Mouse (Mus musculus): ENCODE results near the gene Cluh. TPM values are rescaled to one million over a fixed set of nuclear protein-coding genes. Genes with fewer than 3 reads are reported as not detected.

Gene Cluh
- polyA plus RNA-seq, 1 experiment: 34.1 TPM

DNA sequence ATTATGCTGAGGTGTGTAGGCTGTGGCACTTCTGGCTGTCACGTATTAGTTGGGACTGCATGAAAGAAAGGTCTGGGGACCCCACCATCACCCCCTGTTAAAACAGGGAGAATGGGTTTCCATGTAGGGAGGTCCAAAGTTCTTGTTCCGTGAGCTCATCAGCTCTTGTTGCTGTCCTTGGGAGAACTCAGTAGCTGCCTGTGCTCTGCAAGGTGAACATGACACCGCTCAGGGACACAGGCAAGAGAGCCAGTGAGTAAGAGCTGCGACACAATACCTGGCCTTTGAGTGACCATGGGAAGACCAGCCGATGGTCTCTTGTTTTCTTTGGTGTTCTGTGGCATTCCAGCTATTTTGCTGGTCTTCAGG, 17.0 kb downstream of the Cluh start:
- TF ChIP-seq POLR2A (IDR thresholded peaks at IDR 0.05; ENCODE audit: borderline replicate concordance, extremely low read depth, insufficient read depth, insufficient read length, poor library complexity, severe bottlenecking) (no peak), CTCF (IDR thresholded peaks at IDR 0.05; ENCODE audit: borderline replicate concordance, extremely low read depth, insufficient read depth, insufficient read length) (no peak)
- DNase-seq (ENCODE audit: low read depth): no peak

DNA sequence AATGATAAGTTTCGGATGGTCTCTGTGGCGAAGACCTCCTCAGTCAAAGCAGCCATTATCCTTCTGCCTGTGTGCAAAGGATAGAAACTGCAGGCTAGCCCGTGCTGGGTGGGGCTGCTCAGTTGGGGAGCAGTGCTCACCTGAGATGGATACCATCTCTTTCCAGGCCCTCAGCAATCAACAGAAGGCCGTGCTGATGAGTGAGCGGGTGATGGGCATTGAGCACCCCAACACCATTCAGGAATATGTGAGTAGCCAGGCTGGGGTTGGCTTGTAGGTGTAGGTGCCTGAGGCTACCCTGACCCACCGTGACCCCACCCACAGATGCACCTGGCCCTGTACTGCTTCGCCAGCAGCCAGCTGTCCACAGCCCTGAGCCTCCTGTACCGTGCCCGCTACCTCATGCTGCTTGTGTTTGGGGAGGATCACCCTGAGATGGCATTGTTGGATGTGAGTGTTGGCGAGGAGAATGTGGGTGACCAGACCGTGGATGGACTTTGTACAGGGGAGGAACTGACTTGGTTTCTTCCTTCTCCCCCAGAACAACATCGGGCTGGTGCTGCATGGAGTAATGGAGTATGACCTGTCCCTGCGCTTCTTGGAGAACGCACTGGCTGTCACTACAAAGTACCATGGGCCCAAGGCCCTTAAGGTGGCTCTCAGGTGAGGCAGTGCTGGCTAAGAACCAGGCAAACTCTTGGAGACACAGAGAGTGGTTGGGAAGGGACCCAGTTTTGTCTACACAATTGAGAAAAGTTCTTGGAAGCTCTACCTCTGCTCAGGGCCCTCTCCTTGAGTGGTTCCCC, 17.7 kb downstream of the Cluh start:
- no peak for DNase-seq (ENCODE audit: low read depth)
- TF ChIP-seq CTCF (IDR thresholded peaks at IDR 0.05; ENCODE audit: borderline replicate concordance, extremely low read depth, insufficient read depth, insufficient read length) (no peak), POLR2A (IDR thresholded peaks at IDR 0.05; ENCODE audit: borderline replicate concordance, extremely low read depth, insufficient read depth, insufficient read length, poor library complexity, severe bottlenecking) (no peak)

DNA sequence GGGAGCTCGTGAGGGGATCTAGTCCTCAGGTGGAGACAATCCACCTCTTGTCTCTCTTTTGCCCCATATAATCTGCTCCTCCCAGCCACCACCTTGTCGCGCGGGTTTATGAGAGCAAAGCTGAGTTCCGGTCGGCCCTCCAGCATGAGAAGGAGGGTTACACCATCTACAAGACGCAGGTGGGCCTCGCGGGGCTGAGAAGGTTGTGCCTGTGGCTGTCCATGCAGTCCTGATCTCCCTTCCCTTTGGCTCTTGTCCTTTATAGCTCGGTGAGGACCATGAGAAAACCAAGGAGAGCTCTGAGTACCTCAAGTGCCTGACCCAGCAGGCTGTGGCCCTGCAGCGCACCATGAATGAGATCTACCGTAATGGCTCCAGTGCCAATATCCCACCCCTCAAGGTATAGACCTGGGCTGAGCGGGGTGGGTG, 18.3 kb downstream of the Cluh start:
- no peak for DNase-seq (ENCODE audit: low read depth)
- no peak for TF ChIP-seq CTCF (IDR thresholded peaks at IDR 0.05; ENCODE audit: borderline replicate concordance, extremely low read depth, insufficient read depth, insufficient read length)
- TF ChIP-seq POLR2A (IDR thresholded peaks at IDR 0.05; ENCODE audit: borderline replicate concordance, extremely low read depth, insufficient read depth, insufficient read length, poor library complexity, severe bottlenecking): no peak

- DNase-seq (ENCODE audit: low read depth): no peak
- TF ChIP-seq POLR2A (IDR thresholded peaks at IDR 0.05; ENCODE audit: borderline replicate concordance, extremely low read depth, insufficient read depth, insufficient read length, poor library complexity, severe bottlenecking): no peak
- TF ChIP-seq CTCF (IDR thresholded peaks at IDR 0.05; ENCODE audit: borderline replicate concordance, extremely low read depth, insufficient read depth, insufficient read length): no peak
Observed at GRCm38 (mm10) chr11:74668466-74668865, 19.2 kb downstream of the Cluh start.

DNA sequence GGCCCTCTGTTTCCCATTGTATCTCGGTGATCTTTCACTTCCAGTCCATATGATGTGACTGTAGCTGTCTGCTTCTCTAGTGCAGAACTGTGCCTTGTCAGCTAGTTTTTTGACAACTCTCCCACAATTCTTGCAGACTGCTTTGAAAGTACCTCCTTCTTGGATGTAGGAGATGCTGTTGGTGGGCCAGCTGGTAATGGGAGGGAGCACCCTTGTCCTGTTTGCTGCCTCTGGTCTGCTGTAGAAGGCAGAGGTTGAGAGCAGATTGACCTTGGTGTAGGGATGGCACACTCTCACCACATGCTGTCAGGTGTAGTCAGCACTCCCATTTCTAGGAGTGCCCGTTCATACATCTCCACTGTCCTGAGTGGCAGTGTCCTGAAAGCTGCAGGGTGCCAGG, 19.7 kb downstream of the Cluh start:
- no peak for TF ChIP-seq CTCF (IDR thresholded peaks at IDR 0.05; ENCODE audit: borderline replicate concordance, extremely low read depth, insufficient read depth, insufficient read length)
- no peak for TF ChIP-seq POLR2A (IDR thresholded peaks at IDR 0.05; ENCODE audit: borderline replicate concordance, extremely low read depth, insufficient read depth, insufficient read length, poor library complexity, severe bottlenecking)
- DNase-seq (ENCODE audit: low read depth): no peak

DNA sequence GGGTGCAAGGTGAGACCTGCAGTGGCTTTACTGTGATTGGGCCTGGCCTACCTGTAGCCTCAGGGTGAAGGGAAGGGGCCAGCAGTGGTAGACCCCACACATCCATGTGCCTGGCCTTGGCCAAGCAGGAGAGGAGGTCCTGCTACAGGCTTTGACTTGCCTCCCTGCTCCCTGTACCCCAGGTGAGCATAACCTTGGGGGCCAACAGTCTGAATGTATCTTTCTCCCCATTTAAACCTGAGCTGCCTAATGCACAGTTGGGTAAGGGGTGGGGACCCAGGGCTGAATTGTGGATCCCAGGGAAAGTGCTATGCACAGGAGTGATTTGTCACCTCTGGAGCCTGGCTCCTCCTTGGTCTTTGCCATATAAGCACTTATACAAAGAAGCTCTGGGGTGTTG, 20.9 kb downstream of the Cluh start:
- TF ChIP-seq CTCF (IDR thresholded peaks at IDR 0.05; ENCODE audit: borderline replicate concordance, extremely low read depth, insufficient read depth, insufficient read length) (no peak), POLR2A (IDR thresholded peaks at IDR 0.05; ENCODE audit: borderline replicate concordance, extremely low read depth, insufficient read depth, insufficient read length, poor library complexity, severe bottlenecking) (no peak)
- DNase-seq (ENCODE audit: low read depth): no peak

- no peak for DNase-seq (ENCODE audit: low read depth)
- no peak for TF ChIP-seq CTCF (IDR thresholded peaks at IDR 0.05; ENCODE audit: borderline replicate concordance, extremely low read depth, insufficient read depth, insufficient read length)
- no peak for TF ChIP-seq POLR2A (IDR thresholded peaks at IDR 0.05; ENCODE audit: borderline replicate concordance, extremely low read depth, insufficient read depth, insufficient read length, poor library complexity, severe bottlenecking)
Observed at GRCm38 (mm10) chr11:74671013-74671412, 21.7 kb downstream of the Cluh start.

- TF ChIP-seq CTCF (IDR thresholded peaks at IDR 0.05; ENCODE audit: borderline replicate concordance, extremely low read depth, insufficient read depth, insufficient read length): no peak
- TF ChIP-seq POLR2A (IDR thresholded peaks at IDR 0.05; ENCODE audit: borderline replicate concordance, extremely low read depth, insufficient read depth, insufficient read length, poor library complexity, severe bottlenecking): no peak
Observed at GRCm38 (mm10) chr11:74671839-74672238, 22.5 kb downstream of the Cluh start.

GRCm38 (mm10) chr11:74672901-74673513, 23.7 kb downstream of the Cluh start:
- no peak for DNase-seq (ENCODE audit: low read depth)
- TF ChIP-seq CTCF (IDR thresholded peaks at IDR 0.05; ENCODE audit: borderline replicate concordance, extremely low read depth, insufficient read depth, insufficient read length) (no peak), POLR2A (IDR thresholded peaks at IDR 0.05; ENCODE audit: borderline replicate concordance, extremely low read depth, insufficient read depth, insufficient read length, poor library complexity, severe bottlenecking) (no peak)

More at GRCm38 (mm10) chr11:74671839-74672238, 22.5 kb downstream of the Cluh start:
- DNase-seq (ENCODE audit: low read depth): no peak

- no peak for DNase-seq (ENCODE audit: low read depth)
- no peak for TF ChIP-seq POLR2A (IDR thresholded peaks at IDR 0.05; ENCODE audit: borderline replicate concordance, extremely low read depth, insufficient read depth, insufficient read length, poor library complexity, severe bottlenecking)
- no peak for TF ChIP-seq CTCF (IDR thresholded peaks at IDR 0.05; ENCODE audit: borderline replicate concordance, extremely low read depth, insufficient read depth, insufficient read length)
Observed at GRCm38 (mm10) chr11:74673561-74673960, 24.3 kb downstream of the Cluh start.

- TF ChIP-seq POLR2A (IDR thresholded peaks at IDR 0.05; ENCODE audit: borderline replicate concordance, extremely low read depth, insufficient read depth, insufficient read length, poor library complexity, severe bottlenecking) (no peak), CTCF (IDR thresholded peaks at IDR 0.05; ENCODE audit: borderline replicate concordance, extremely low read depth, insufficient read depth, insufficient read length) (no peak)
- DNase-seq (ENCODE audit: low read depth): no peak
Observed at GRCm38 (mm10) chr11:74674713-74675112, 25.4 kb downstream of the Cluh start.

DNA sequence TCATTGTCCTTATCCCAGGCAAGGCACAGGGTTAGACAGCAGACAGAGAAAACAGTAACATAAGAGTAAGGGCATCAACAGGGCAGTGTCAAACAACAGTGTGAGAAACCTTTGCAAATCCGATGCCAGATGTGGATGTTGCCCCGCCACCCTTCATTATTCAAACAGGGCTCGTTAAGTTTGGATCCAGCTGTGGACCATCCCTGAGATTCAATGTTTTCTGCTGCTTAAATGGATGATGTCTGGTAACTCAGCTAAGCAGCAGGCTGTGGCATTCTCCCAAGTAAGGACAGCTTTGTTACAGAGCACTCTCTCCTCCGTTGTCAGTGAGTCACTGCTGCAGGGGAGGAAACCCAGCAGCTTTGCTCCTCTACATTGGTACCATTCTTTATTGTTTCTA, 25.9 kb downstream of the Cluh start:
- TF ChIP-seq POLR2A (IDR thresholded peaks at IDR 0.05; ENCODE audit: borderline replicate concordance, extremely low read depth, insufficient read depth, insufficient read length, poor library complexity, severe bottlenecking) (no peak), CTCF (IDR thresholded peaks at IDR 0.05; ENCODE audit: borderline replicate concordance, extremely low read depth, insufficient read depth, insufficient read length) (no peak)
- DNase-seq (ENCODE audit: low read depth): no peak

Data from brain, embryonic 14.5 days (tissue).